Mouse (Mus musculus) MEL (cell line): ENCODE data around the gene Frmd6. TPM values are rescaled to one million over a fixed set of nuclear protein-coding genes. Genes with fewer than 3 reads are reported as not detected.

ENCODE experiments used
- DNase-seq: peaks from one replicate; pipeline ENCODE4 v3.0.0; 2011; ENCODE audit warnings: low read depth, low spot score
- H3K27ac ChIP-seq: 2 replicates; pipeline ENCODE4 v1.5.1; 2012; ENCODE audit warnings: low read depth, mild to moderate bottlenecking, control low read depth, low read length, moderate library complexity; ENCODE audit not compliant: control insufficient read depth
- H3K27me3 ChIP-seq, 2 experiments: fragments of 150-350 bp in 1 of 2; sonication (generic) in 1 of 2; 2 replicates each; pipeline ENCODE4 v1.6.1; 2012; ENCODE audit warnings: low read length in 2 of 2, mild to moderate bottlenecking in 2 of 2, improper control_type of control experiment in 1 of 2, moderate library complexity in 1 of 2; ENCODE audit not compliant: insufficient read depth in 2 of 2, control insufficient read depth in 1 of 2
- H3K36me3 ChIP-seq, 2 experiments: 2 replicates each; pipeline ENCODE4 v1.6.1; 2012 to 2014; ENCODE audit warnings: low read length in 2 of 2, improper control_type of control experiment in 1 of 2, inconsistent platforms in 1 of 2, mild to moderate bottlenecking in 1 of 2; ENCODE audit not compliant: insufficient read depth in 2 of 2, control insufficient read depth in 1 of 2
- H3K4me1 ChIP-seq, 2 experiments: fragments of 150-350 bp in 1 of 2; sonication (generic) in 1 of 2; 2 replicates each; pipeline ENCODE4 v1.6.1; 2012; ENCODE audit warnings: low read length in 2 of 2, improper control_type of control experiment in 1 of 2, mild to moderate bottlenecking in 1 of 2; ENCODE audit not compliant: insufficient read depth in 2 of 2, control insufficient read depth in 1 of 2
- H3K4me3 ChIP-seq, 2 experiments: fragments of 150-350 bp in 1 of 2; sonication (generic) in 1 of 2; 2 replicates each; pipeline ENCODE4 v1.5.1; 2012; ENCODE audit warnings: low read depth in 2 of 2, low read length in 2 of 2, mild to moderate bottlenecking in 2 of 2, moderate library complexity in 2 of 2, control low read depth in 1 of 2, improper control_type of control experiment in 1 of 2; ENCODE audit not compliant: control insufficient read depth in 1 of 2, insufficient read depth in 1 of 2
- H3K79me2 ChIP-seq: 2 replicates; pipeline ENCODE4 v1.6.1; 2012; ENCODE audit warnings: mild to moderate bottlenecking, low read length, moderate library complexity; ENCODE audit not compliant: control insufficient read depth, poor library complexity, insufficient read depth
- H3K9ac ChIP-seq: 2 replicates; pipeline ENCODE4 v1.6.1; 2012; ENCODE audit warnings: low read depth, mild to moderate bottlenecking, control low read depth, low read length, moderate library complexity; ENCODE audit not compliant: control insufficient read depth, poor library complexity, severe bottlenecking
- H3K9me3 ChIP-seq: fragments of 150-350 bp; sonication (generic); replicated peaks from 2 replicates; pipeline ENCODE4 v1.6.1; 2012; ENCODE audit warnings: mild to moderate bottlenecking, low read length, improper control_type of control experiment, moderate library complexity; ENCODE audit not compliant: insufficient read depth
- BHLHE40 ChIP-seq: IDR thresholded peaks from 2 replicates; pipeline ENCODE4 v1.6.1; 2012; ENCODE audit warnings: low read depth, mild to moderate bottlenecking, inconsistent platforms, low read length, improper control_type of control experiment, borderline replicate concordance
- CHD2 ChIP-seq: IDR thresholded peaks from 2 replicates; pipeline ENCODE4 v1.6.1; 2011; ENCODE audit warnings: low read length, improper control_type of control experiment
- CTCF ChIP-seq, 3 experiments: IDR thresholded peaks in 2 of 3; conservative IDR thresholded peaks in 1 of 3; 2 replicates each; pipeline ENCODE4 v1.5.1; 2011 to 2012; ENCODE audit warnings: low read length in 3 of 3, low read depth in 2 of 3, mild to moderate bottlenecking in 2 of 3, improper control_type of control experiment in 1 of 3, inconsistent platforms in 1 of 3, mixed read lengths in 1 of 3, moderate library complexity in 1 of 3; ENCODE audit not compliant: control insufficient read depth in 1 of 3, insufficient read depth in 1 of 3, poor library complexity in 1 of 3, severe bottlenecking in 1 of 3
- E2F4 ChIP-seq: IDR thresholded peaks from 2 replicates; pipeline ENCODE4 v1.6.1; 2011; ENCODE audit warnings: low read depth, low read length, improper control_type of control experiment, borderline replicate concordance
- ELF1 ChIP-seq: IDR thresholded peaks from 2 replicates; pipeline ENCODE4 v1.6.1; 2014; ENCODE audit warnings: low read depth, mild to moderate bottlenecking, inconsistent platforms, low read length, improper control_type of control experiment, moderate library complexity
- ETS1 ChIP-seq: IDR thresholded peaks from 2 replicates; pipeline ENCODE4 v1.6.1; 2012; ENCODE audit warnings: low read depth, mild to moderate bottlenecking, inconsistent platforms, low read length, improper control_type of control experiment, moderate library complexity
- GABPA ChIP-seq: IDR thresholded peaks from 2 replicates; pipeline ENCODE4 v1.6.1; 2012; ENCODE audit warnings: low read depth, mild to moderate bottlenecking, inconsistent platforms, low read length, improper control_type of control experiment, moderate library complexity
- GATA1 ChIP-seq: IDR thresholded peaks from 2 replicates; pipeline ENCODE4 v1.6.1; 2011; ENCODE audit warnings: low read depth, low read length, improper control_type of control experiment
- HCFC1 ChIP-seq: IDR thresholded peaks from 2 replicates; pipeline ENCODE4 v1.6.1; 2012; ENCODE audit warnings: low read depth, mild to moderate bottlenecking, inconsistent platforms, low read length, improper control_type of control experiment, moderate library complexity
- KAT2A ChIP-seq: conservative IDR thresholded peaks from 2 replicates; pipeline ENCODE4 v1.6.1; 2012; ENCODE audit warnings: low read depth, low read length, improper control_type of control experiment, inconsistent platforms
- MAFK ChIP-seq: IDR thresholded peaks from 2 replicates; pipeline ENCODE4 v1.6.1; 2011; ENCODE audit warnings: low read depth, mild to moderate bottlenecking, low read length, improper control_type of control experiment, borderline replicate concordance
- MAX ChIP-seq: IDR thresholded peaks from 2 replicates; pipeline ENCODE4 v1.6.1; 2011; ENCODE audit warnings: low read length, improper control_type of control experiment
- MAZ ChIP-seq: IDR thresholded peaks from 2 replicates; pipeline ENCODE4 v1.6.1; 2012; ENCODE audit warnings: low read depth, mild to moderate bottlenecking, inconsistent platforms, low read length, improper control_type of control experiment
- MEF2A ChIP-seq: IDR thresholded peaks from 2 replicates; pipeline ENCODE4 v1.6.1; 2014; ENCODE audit warnings: low read depth, mild to moderate bottlenecking, inconsistent platforms, low read length, improper control_type of control experiment; ENCODE audit not compliant: poor library complexity, insufficient replicate concordance, severe bottlenecking; ENCODE audit errors: extremely low read depth
- MXI1 ChIP-seq: IDR thresholded peaks from 2 replicates; pipeline ENCODE4 v1.6.1; 2011; ENCODE audit warnings: mild to moderate bottlenecking, low read depth, low read length, improper control_type of control experiment
- MYB ChIP-seq: IDR thresholded peaks from 2 replicates; pipeline ENCODE4 v1.6.1; 2011; ENCODE audit warnings: mild to moderate bottlenecking, low read depth, low read length, improper control_type of control experiment
- NELFE ChIP-seq: IDR thresholded peaks from 2 replicates; pipeline ENCODE4 v1.6.1; 2011; ENCODE audit warnings: low read depth, low read length, improper control_type of control experiment
- NRF1 ChIP-seq: IDR thresholded peaks from 2 replicates; pipeline ENCODE4 v1.6.1; 2014; ENCODE audit warnings: low read depth, mild to moderate bottlenecking, inconsistent platforms, low read length, improper control_type of control experiment, moderate library complexity; ENCODE audit not compliant: poor library complexity, insufficient read depth, severe bottlenecking
- POLR2A ChIP-seq, 2 experiments: IDR thresholded peaks; 2 replicates each; pipeline ENCODE4 v1.6.1; 2011 to 2012; ENCODE audit warnings: low read length in 2 of 2, mild to moderate bottlenecking in 2 of 2, control low read depth in 1 of 2, improper control_type of control experiment in 1 of 2, low read depth in 1 of 2, moderate library complexity in 1 of 2; ENCODE audit not compliant: control insufficient read depth in 1 of 2, insufficient read depth in 1 of 2, poor library complexity in 1 of 2
- POLR2AphosphoS2 ChIP-seq: IDR thresholded peaks from 2 replicates; pipeline ENCODE4 v1.6.1; 2011; ENCODE audit warnings: low read length, improper control_type of control experiment
- POLR2AphosphoS5 ChIP-seq: IDR thresholded peaks from 2 replicates; pipeline ENCODE4 v1.6.1; 2012; ENCODE audit warnings: low read depth, borderline replicate concordance, mild to moderate bottlenecking, inconsistent platforms, low read length, moderate library complexity, mixed read lengths
- RAD21 ChIP-seq: IDR thresholded peaks from 2 replicates; pipeline ENCODE4 v1.6.1; 2011; ENCODE audit warnings: mild to moderate bottlenecking, low read depth, low read length, improper control_type of control experiment
- RCOR1 ChIP-seq: IDR thresholded peaks from 2 replicates; pipeline ENCODE4 v1.6.1; 2012; ENCODE audit warnings: low read depth, mild to moderate bottlenecking, inconsistent platforms, low read length, improper control_type of control experiment
- SIN3A ChIP-seq: IDR thresholded peaks from 2 replicates; pipeline ENCODE4 v1.6.1; 2012; ENCODE audit warnings: low read length, improper control_type of control experiment, inconsistent platforms
- SMC3 ChIP-seq: IDR thresholded peaks from 2 replicates; pipeline ENCODE4 v1.6.1; 2011; ENCODE audit warnings: low read depth, low read length, improper control_type of control experiment
- TAL1 ChIP-seq: IDR thresholded peaks from 2 replicates; pipeline ENCODE4 v1.6.1; 2012; ENCODE audit warnings: mild to moderate bottlenecking, inconsistent platforms, low read length, moderate library complexity, mixed read lengths
- TBP ChIP-seq: IDR thresholded peaks from 2 replicates; pipeline ENCODE4 v1.8.0; 2011; ENCODE audit warnings: low read depth, low read length, improper control_type of control experiment
- TCF12 ChIP-seq: IDR thresholded peaks from 2 replicates; pipeline ENCODE4 v1.6.1; 2014; ENCODE audit warnings: low read depth, mild to moderate bottlenecking, inconsistent platforms, low read length, improper control_type of control experiment, moderate library complexity
- UBTF ChIP-seq: IDR thresholded peaks from 2 replicates; pipeline ENCODE4 v1.6.1; 2012; ENCODE audit warnings: low read depth, mild to moderate bottlenecking, inconsistent platforms, low read length, improper control_type of control experiment, moderate library complexity, borderline replicate concordance; ENCODE audit not compliant: insufficient read depth
- USF1 ChIP-seq: IDR thresholded peaks from 2 replicates; pipeline ENCODE4 v1.6.1; 2014; ENCODE audit warnings: low read depth, mild to moderate bottlenecking, inconsistent platforms, low read length, improper control_type of control experiment, moderate library complexity
- USF2 ChIP-seq, 2 experiments: IDR thresholded peaks; 2 replicates each; pipeline ENCODE4 v1.6.1; 2011 to 2012; ENCODE audit warnings: improper control_type of control experiment in 2 of 2, low read length in 2 of 2, borderline replicate concordance in 1 of 2, inconsistent platforms in 1 of 2, low read depth in 1 of 2, mild to moderate bottlenecking in 1 of 2; ENCODE audit not compliant: insufficient read depth in 1 of 2
- ZKSCAN1 ChIP-seq: IDR thresholded peaks from 2 replicates; pipeline ENCODE4 v1.6.1; 2012; ENCODE audit warnings: low read depth, mild to moderate bottlenecking, inconsistent platforms, low read length, improper control_type of control experiment, moderate library complexity
- ZMIZ1 ChIP-seq: IDR thresholded peaks from 2 replicates; pipeline ENCODE4 v1.6.1; 2012; ENCODE audit warnings: low read depth, mild to moderate bottlenecking, inconsistent platforms, low read length, improper control_type of control experiment, moderate library complexity
- ZNF384 ChIP-seq: IDR thresholded peaks from 2 replicates; pipeline ENCODE4 v1.6.1; 2012; ENCODE audit warnings: low read depth, mild to moderate bottlenecking, inconsistent platforms, low read length, improper control_type of control experiment
- polyA plus RNA-seq, 2 experiments: library from polyadenylated mRNA; stranded (reverse) in 1 of 2; unstranded in 1 of 2; fragments of >175 nt in 1 of 2; fragments of >200 nt in 1 of 2; gene quantifications; 2 replicates each; pipeline versions ENCODE4 v1.2.1 to v1.2.4; 2012; ENCODE audit warnings: low replicate concordance in 2 of 2, low read depth in 1 of 2; ENCODE audit not compliant: insufficient read length in 2 of 2, insufficient read depth in 1 of 2, missing spikeins in 1 of 2
- total RNA-seq: library from RNA; depleted of rRNA; stranded (reverse); fragments of 300-350 nt; gene quantifications from 2 replicates; pipeline ENCODE4 v1.2.3, GENCODE M21; 2012; rRNA removed

Frmd6 gene
- 3.6 and 3.7 TPM in 2 replicates for total RNA-seq
- polyA plus RNA-seq: 1 to 10 TPM in 1 of 2 experiments, not detected in 1; 5.0 TPM

GRCm38 (mm10) chr12:70824729-70825650 is at the start of gene Frmd6:
Gene Frmd6 (plus strand): TSS chr12:70825514.
- Histone ChIP-seq H3K36me3 (peaks cover 0 to 9% of the 10 kb centered on the region in 2 experiments; a peak in 2 of 4 replicates), H3K27ac (peak within 1 kb of the TSS; percentile 72), H3K9ac (peak within 1 kb of the TSS; percentile 83), H3K9me3 (no peaks in the 10 kb centered on the region), H3K4me1 (peaks cover 0 to 5% of the 10 kb centered on the region in 2 experiments; a peak in 2 of 4 replicates), H3K79me2 (no peaks in the 10 kb centered on the region; the same call in 1 of the 2 replicates), H3K27me3 (peaks cover 7 to 13% of the 10 kb centered on the region in 2 experiments), H3K4me3 (peak within 1 kb of the TSS; percentile 56 to 76)
- peak; percentile 93 for DNase-seq
- TF ChIP-seq RCOR1 (no peak), MXI1 (peak; percentile 78), MYB (no peak), SMC3 (peak; percentile 25; the same call in 1 of the 2 replicates), USF1 (peak; percentile 47), ELF1 (no peak; the same call in 1 of the 2 replicates), CTCF (IDR thresholded peaks at IDR 0.05 in 2 of 3, conservative IDR thresholded peaks at IDR 0.05 in 1 of 3; ENCODE audit: control insufficient read depth in 1 of 3, insufficient read depth in 1 of 3, low read depth in 2 of 3, low read length in 3 of 3, poor library complexity in 1 of 3, severe bottlenecking in 1 of 3) (peak in 1 of 3 experiments; percentile 43; a peak in 4 of 6 replicates), ZKSCAN1 (no peak), CHD2 (no peak), ZMIZ1 (peak; percentile 73), NRF1 (no peak), BHLHE40 (peak; percentile 67; the same call in 1 of the 2 replicates), ZNF384 (no peak), USF2 (IDR thresholded peaks at IDR 0.05; ENCODE audit: borderline replicate concordance in 1 of 2, insufficient read depth in 1 of 2, low read depth in 1 of 2, low read length in 2 of 2) (no peak), MAZ (peak; percentile 34; the same call in 1 of the 2 replicates), GATA1 (no peak), POLR2AphosphoS5 (no peak), TBP (no peak), MEF2A (no peak), KAT2A (peak; percentile 35; the same call in 1 of the 2 replicates), RAD21 (no peak), ETS1 (peak; percentile 44; the same call in 1 of the 2 replicates), NELFE (peak; percentile 70), POLR2AphosphoS2 (peak; percentile 67; the same call in 1 of the 2 replicates), TCF12 (peak; percentile 59), POLR2A (IDR thresholded peaks at IDR 0.05; ENCODE audit: control insufficient read depth in 1 of 2, insufficient read depth in 1 of 2, low read depth in 1 of 2, low read length in 2 of 2, poor library complexity in 1 of 2) (peak; percentile 81 to 86), E2F4 (no peak), HCFC1 (0 out of 2 replicates have a peak, but pooled peaks have one; percentile 39), UBTF (no peak), SIN3A (peak; percentile 77), TAL1 (no peak), MAX (peak; percentile 52), GABPA (no peak), MAFK (no peak)
